Mouse (Mus musculus) stomach, embryonic 16.5 days (tissue): Measurements from ENCODE around the gene Agpat3. TPM values are rescaled to one million over a fixed set of nuclear protein-coding genes. Genes with fewer than 3 reads are reported as not detected.
"Not testable (repeated sequence)": the region's sequence is repeated elsewhere in the genome, so short reads cannot be mapped to it uniquely, and the experiment has no call there.

Experiments used
- ATAC-seq: fragments of 200-750 bp; cut with Nextera tagmentation; 2 replicates; pipeline ENCODE4 v1.8.0; 2017; ENCODE audit warnings: moderate number of reproducible peaks, moderate TSS enrichment; ENCODE audit not compliant: insufficient read depth, low FRiP score
- H3K27ac ChIP-seq: fragments of 300-500 bp; sonication (generic); 2 replicates; pipeline ENCODE4 v1.5.1; 2014; ENCODE audit warnings: low read length
- H3K27me3 ChIP-seq: fragments of 300-500 bp; sonication (generic); 2 replicates; pipeline ENCODE4 v1.6.1; 2014; ENCODE audit warnings: low read length, control low read depth, mixed read lengths; ENCODE audit not compliant: control insufficient read depth, insufficient read depth
- H3K36me3 ChIP-seq: fragments of 300-500 bp; sonication (generic); 2 replicates; pipeline ENCODE4 v1.6.1; 2014; ENCODE audit warnings: low read length; ENCODE audit not compliant: control insufficient read depth, insufficient read depth
- H3K4me1 ChIP-seq: fragments of 300-500 bp; sonication (generic); 2 replicates; pipeline ENCODE4 v1.6.1; 2014; ENCODE audit warnings: low read length, control low read depth, mixed read lengths; ENCODE audit not compliant: control insufficient read depth, insufficient read depth
- H3K4me2 ChIP-seq: fragments of 300-500 bp; sonication (generic); 2 replicates; pipeline ENCODE4 v1.6.1; 2014; ENCODE audit warnings: low read depth, low read length, mixed read lengths
- H3K4me3 ChIP-seq: fragments of 300-500 bp; sonication (generic); replicated peaks from 2 replicates; pipeline ENCODE4 v1.5.1; 2014; ENCODE audit warnings: mild to moderate bottlenecking, low read length
- H3K9ac ChIP-seq: fragments of 300-500 bp; sonication (generic); 2 replicates; pipeline ENCODE4 v1.6.1; 2014; ENCODE audit warnings: low read length
- H3K9me3 ChIP-seq: fragments of 300-500 bp; sonication (generic); replicated peaks from 2 replicates; pipeline ENCODE4 v1.6.1; 2016; ENCODE audit warnings: low read length, control low read depth; ENCODE audit not compliant: control insufficient read depth
- WGBS: fragments of 180-500 bp; shearing (Covaris S2); extraction: QIAGEN DNeasy Blood & Tissue Kit; methylation state at CpG from one replicate; pipeline ENCODE4 v1.1.7; 2014; 5-methylcytosine and 5-hydroxymethylcytosine counted together
- polyA plus RNA-seq: library from polyadenylated mRNA; unstranded; fragments of >200 nt; fragmentation: Nextera tagmentation; extraction: Ambion mirVana; gene quantifications from 2 replicates; pipeline ENCODE4 v1.2.1, GENCODE M21; 2015

The Agpat3 gene
- polyA plus RNA-seq, 1 experiment from 2014 or later, result 26.7 TPM

- no peak for ATAC-seq
- H3K9ac ChIP-seq, result no peak overlapping the region
- no peak overlapping the region for H3K4me2 ChIP-seq
- WGBS, result 45% methylated on average over 5 of the region's 5 CpGs
- H3K27me3 ChIP-seq, result no peaks in the 10 kb centered on the region
- H3K9me3 ChIP-seq, result no peaks in the 10 kb centered on the region
- H3K4me3 ChIP-seq, result no peak overlapping the region
- peaks cover 4% of the 10 kb centered on the region; the same call in 1 of the 2 replicates for H3K4me1 ChIP-seq
- H3K36me3 ChIP-seq, result no peaks in the 10 kb centered on the region
- H3K27ac ChIP-seq, result no peak overlapping the region
These were observed 14.0 kb upstream of the Agpat3 start for GRCm38 (mm10) chr10:78366195-78366834.

GRCm38 (mm10) chr10:78365555-78365954, 13.3 kb upstream of the Agpat3 start:
- Histone ChIP-seq H3K36me3 (no peaks in the 10 kb centered on the region), H3K4me1 (peaks cover 4% of the 10 kb centered on the region; the same call in 1 of the 2 replicates), H3K4me2 (no peak overlapping the region), H3K4me3 (no peak overlapping the region), H3K9me3 (no peaks in the 10 kb centered on the region), H3K9ac (no peak overlapping the region), H3K27ac (no peak overlapping the region), H3K27me3 (no peaks in the 10 kb centered on the region)
- no peak for ATAC-seq
- WGBS, result 70% methylated on average over 6 of the region's 6 CpGs

GRCm38 (mm10) chr10:78364106-78364505, 11.8 kb upstream of the Agpat3 start:
- ATAC-seq, result no peak
- 47% methylated on average over 2 of the region's 2 CpGs for WGBS
- H3K27me3 ChIP-seq, result no peaks in the 10 kb centered on the region
- H3K4me2 ChIP-seq, result no peak overlapping the region
- H3K4me1 ChIP-seq, result peaks cover 4% of the 10 kb centered on the region; the same call in 1 of the 2 replicates
- H3K9me3 ChIP-seq, result no peaks in the 10 kb centered on the region
- no peaks in the 10 kb centered on the region for H3K36me3 ChIP-seq
- no peak overlapping the region for H3K9ac ChIP-seq
- H3K4me3 ChIP-seq, result no peak overlapping the region
- no peak overlapping the region for H3K27ac ChIP-seq

GRCm38 (mm10) chr10:78363366-78363765, 11.1 kb upstream of the Agpat3 start:
- Histone ChIP-seq H3K9ac (no peak overlapping the region), H3K27me3 (no peaks in the 10 kb centered on the region), H3K4me3 (no peak overlapping the region), H3K36me3 (no peaks in the 10 kb centered on the region), H3K4me2 (no peak overlapping the region), H3K9me3 (no peaks in the 10 kb centered on the region), H3K27ac (no peak overlapping the region), H3K4me1 (peaks cover 4% of the 10 kb centered on the region; the same call in 1 of the 2 replicates)
- 88% methylated on average over 6 of the region's 6 CpGs for WGBS
- ATAC-seq, result no peak

GRCm38 (mm10) chr10:78361951-78362350, 9.7 kb upstream of the Agpat3 start:
- H3K4me2 ChIP-seq, result no peak overlapping the region

GRCm38 (mm10) chr10:78360290-78360711, 8.0 kb upstream of the Agpat3 start:
- H3K4me3 ChIP-seq, result no peak overlapping the region
- ATAC-seq, result no peak
- H3K4me2 ChIP-seq, result no peak overlapping the region
- no peaks in the 10 kb centered on the region for H3K36me3 ChIP-seq
- no peaks in the 10 kb centered on the region for H3K9me3 ChIP-seq
- no peaks in the 10 kb centered on the region for H3K4me1 ChIP-seq
- H3K9ac ChIP-seq, result no peak overlapping the region
- H3K27me3 ChIP-seq, result no peaks in the 10 kb centered on the region
- WGBS, result 68% methylated on average over 3 of the region's 3 CpGs
- H3K27ac ChIP-seq, result no peak overlapping the region

More at GRCm38 (mm10) chr10:78361951-78362350, 9.7 kb upstream of the Agpat3 start:
- 0 out of 2 replicates have a peak, but pooled peaks cover 4% of the 10 kb centered on the region for H3K4me1 ChIP-seq
- H3K36me3 ChIP-seq, result no peaks in the 10 kb centered on the region
- H3K9ac ChIP-seq, result no peak overlapping the region
- H3K4me3 ChIP-seq, result no peak overlapping the region
- WGBS, result 75% methylated on average over 2 of the region's 2 CpGs
- H3K27me3 ChIP-seq, result no peaks in the 10 kb centered on the region
- no peak overlapping the region for H3K27ac ChIP-seq
- H3K9me3 ChIP-seq, result no peaks in the 10 kb centered on the region
- ATAC-seq, result no peak

- not testable (repeated sequence) for H3K36me3 ChIP-seq, H3K4me1 ChIP-seq, H3K27me3 ChIP-seq, H3K4me3 ChIP-seq, H3K27ac ChIP-seq, H3K9me3 ChIP-seq, H3K9ac ChIP-seq, H3K4me2 ChIP-seq, ATAC-seq
- WGBS, result 91% methylated on average over 3 of the region's 3 CpGs
These were observed 6.7 kb upstream of the Agpat3 start for GRCm38 (mm10) chr10:78358999-78359398.

GRCm38 (mm10) chr10:78358266-78358665, 6.0 kb upstream of the Agpat3 start:
- H3K36me3 ChIP-seq, result no peaks in the 10 kb centered on the region
- no peak overlapping the region for H3K9ac ChIP-seq
- no peaks in the 10 kb centered on the region for H3K4me1 ChIP-seq
- H3K4me2 ChIP-seq, result no peak overlapping the region
- H3K9me3 ChIP-seq, result no peaks in the 10 kb centered on the region
- 83% methylated on average over 4 of the region's 4 CpGs for WGBS
- no peak for ATAC-seq
- no peaks in the 10 kb centered on the region for H3K27me3 ChIP-seq
- H3K27ac ChIP-seq, result no peak overlapping the region
- H3K4me3 ChIP-seq, result no peak overlapping the region

- H3K27ac ChIP-seq, result no peak overlapping the region
- H3K36me3 ChIP-seq, result no peaks in the 10 kb centered on the region
- no peak for ATAC-seq
- 80% methylated on average over 5 of the region's 5 CpGs for WGBS
- H3K4me2 ChIP-seq, result no peak overlapping the region
- H3K4me1 ChIP-seq, result no peaks in the 10 kb centered on the region
- no peak overlapping the region for H3K4me3 ChIP-seq
- no peak overlapping the region for H3K9ac ChIP-seq
- no peaks in the 10 kb centered on the region for H3K27me3 ChIP-seq
- no peaks in the 10 kb centered on the region for H3K9me3 ChIP-seq
These were observed 5.5 kb upstream of the Agpat3 start for GRCm38 (mm10) chr10:78357742-78358141.
